Mouse (Mus musculus) layer of hippocampus, postnatal 10 days (tissue): ENCODE data around the gene 4933402D24Rik. TPM values are rescaled to one million over a fixed set of nuclear protein-coding genes. Genes with fewer than 3 reads are reported as not detected.

Source experiments
- DNase-seq, 2 experiments: peaks; one replicate each; pipeline ENCODE4 v3.0.0; 2021; ENCODE audit warnings: low spot score in 2 of 2
- long read RNA-seq: library from polyadenylated mRNA; stranded (forward); transcript quantifications from one replicate; pipeline ENCODE4 v2.0.0, GENCODE M21; 2023
- total RNA-seq, 2 experiments: library from RNA; stranded (reverse); gene quantifications; 2 replicates each; pipeline ENCODE4 v1.2.3; 2021

Gene 4933402D24Rik
- total RNA-seq, result under 1 TPM in 1 of 2 experiments, not detected in 1; 0.21 TPM
- long read RNA-seq, result 0 reads

GRCm38 (mm10) chr1:63769167-63769566, at the start of gene 4933402D24Rik:
Gene 4933402D24Rik, minus strand, starts transcription at chr1:63769267.
- no peak for DNase-seq

GRCm38 (mm10) chr1:63808584-63808983, 39.5 kb upstream of the 4933402D24Rik start:
- no peak for DNase-seq

- DNase-seq, result no peak
Measured at GRCm38 (mm10) chr1:63805095-63805494, 36.0 kb upstream of the 4933402D24Rik start.

GRCm38 (mm10) chr1:63794326-63794725, 25.3 kb upstream of the 4933402D24Rik start:
- no peak for DNase-seq

GRCm38 (mm10) chr1:63776902-63777630, 8.0 kb upstream of the 4933402D24Rik start:
- DNase-seq, result no peak

- DNase-seq, result no peak
Measured at GRCm38 (mm10) chr1:63776396-63776795, 7.3 kb upstream of the 4933402D24Rik start.

- no peak for DNase-seq
Measured at GRCm38 (mm10) chr1:63770309-63770708, 1.2 kb upstream of the 4933402D24Rik start.

GRCm38 (mm10) chr1:63768112-63768511, 955 bp downstream of the 4933402D24Rik start:
- DNase-seq, result no peak

- no peak for DNase-seq
Measured at GRCm38 (mm10) chr1:63764395-63764794, 4.7 kb downstream of the 4933402D24Rik start.

GRCm38 (mm10) chr1:63763881-63764386, 5.1 kb downstream of the 4933402D24Rik start:
- peak; percentile 21 to 29 for DNase-seq

- DNase-seq, result peak; percentile 64 to 75
Measured at GRCm38 (mm10) chr1:63763212-63763694, 5.8 kb downstream of the 4933402D24Rik start.

- no peak for DNase-seq
Measured at GRCm38 (mm10) chr1:63756005-63756404, 13.1 kb downstream of the 4933402D24Rik start.

GRCm38 (mm10) chr1:63730240-63730771, 38.8 kb downstream of the 4933402D24Rik start, which contains the start of the genes Mdh1b and Fastkd2:
Gene Mdh1b, minus strand, starts transcription at chr1:63730318.
Gene Fastkd2, plus strand, starts transcription at chr1:63730614.
- peak; percentile 85 to 88 for DNase-seq

GRCm38 (mm10) chr1:63729796-63730195, 39.3 kb downstream of the 4933402D24Rik start:
- no peak for DNase-seq

GRCm38 (mm10) chr1:63720161-63720560, 48.9 kb downstream of the 4933402D24Rik start:
- no peak for DNase-seq

- no peak for DNase-seq
Measured at GRCm38 (mm10) chr1:63708876-63709275, 60.2 kb downstream of the 4933402D24Rik start.

- DNase-seq, result no peak
Measured at GRCm38 (mm10) chr1:63705733-63706132, 63.3 kb downstream of the 4933402D24Rik start.

Other genes with a start within 250 kb of the 4933402D24Rik start
- gene Gm39653, start 153.3 kb downstream of the 4933402D24Rik start, total RNA-seq, result not detected
- gene Dytn, start 82.3 kb downstream of the 4933402D24Rik start, total RNA-seq, result not detected
- gene Mdh1b, start 38.9 kb downstream of the 4933402D24Rik start, total RNA-seq, result under 1 TPM; 0.76 to 0.82 TPM
- 10 to 100 TPM; 19.4 to 23.4 TPM for gene Fastkd2, start 38.7 kb downstream of the 4933402D24Rik start, total RNA-seq